Mouse (Mus musculus) G1E (cell line): ENCODE results near the gene Pitpnc1.

Experiments
- CTCF ChIP-seq: IDR thresholded peaks from 2 replicates; pipeline ENCODE4 v1.5.1; 2012; ENCODE audit warnings: low read depth, low read length, inconsistent platforms, mixed read lengths
- POLR2AphosphoS5 ChIP-seq: IDR thresholded peaks from 2 replicates; pipeline ENCODE4 v1.6.1; 2012; ENCODE audit warnings: low read depth, low read length, inconsistent platforms; ENCODE audit not compliant: insufficient replicate concordance
- TAL1 ChIP-seq: conservative IDR thresholded peaks from 2 replicates; pipeline ENCODE4 v1.6.1; 2012; ENCODE audit warnings: low read depth, low read length, inconsistent platforms, mixed read lengths

DNA sequence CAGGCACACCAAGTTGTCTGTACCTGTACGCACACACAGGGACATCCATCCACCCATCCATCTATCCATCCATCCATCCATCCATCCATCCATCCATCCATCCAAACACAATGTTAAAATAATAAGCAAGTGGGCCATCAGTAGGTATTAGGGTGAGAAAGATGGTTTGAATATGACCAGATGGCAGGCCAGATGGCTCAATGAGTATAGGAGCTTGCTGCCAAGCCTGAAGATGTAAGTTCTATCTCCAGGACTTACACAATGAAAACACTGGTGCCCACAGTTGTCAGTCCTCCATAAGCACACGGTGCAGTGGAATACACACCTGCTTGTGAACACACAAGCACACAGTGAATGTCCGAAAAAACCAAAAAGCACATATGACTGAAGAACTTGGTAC is 186.9 kb downstream of the Pitpnc1 start:
- TF ChIP-seq CTCF (no peak), POLR2AphosphoS5 (no peak), TAL1 (no peak)
